Mouse (Mus musculus) C2C12 (cell line): ENCODE results near the gene 9130213A22Rik. TPM values are rescaled to one million over a fixed set of nuclear protein-coding genes. Genes with fewer than 3 reads are reported as not detected.

Experiments used
- H3K27me3 ChIP-seq: one replicate; pipeline ENCODE4 v1.6.1; 2011; ENCODE audit not compliant: control insufficient read depth, insufficient read depth, insufficient read length
- H3K36me3 ChIP-seq: one replicate; pipeline ENCODE4 v1.6.1; 2011; ENCODE audit not compliant: control insufficient read depth, insufficient read depth
- H3K4me3 ChIP-seq: one replicate; pipeline ENCODE4 v1.5.1; 2011; ENCODE audit warnings: mild to moderate bottlenecking, control low read depth; ENCODE audit not compliant: poor library complexity, insufficient read depth, severe bottlenecking
- H3K79me2 ChIP-seq: one replicate; pipeline ENCODE4 v1.6.1; 2011; ENCODE audit not compliant: control insufficient read depth, insufficient read depth
- H3K79me3 ChIP-seq: one replicate; pipeline ENCODE4 v1.6.1; 2011; ENCODE audit warnings: low read depth, control low read depth
- H3ac ChIP-seq: one replicate; pipeline ENCODE3; 2011; ENCODE audit warnings: low read depth; ENCODE audit not compliant: control insufficient read depth, insufficient read length
- CEBPB ChIP-seq: IDR thresholded peaks from one replicate; pipeline ENCODE4 v1.6.1; 2011; ENCODE audit warnings: low read depth, mild to moderate bottlenecking, control low read depth, moderate library complexity
- CTCF ChIP-seq: IDR thresholded peaks from one replicate; pipeline ENCODE4 v1.5.1; 2011; ENCODE audit not compliant: control insufficient read depth, insufficient read depth, insufficient read length
- FOSL1 ChIP-seq: IDR thresholded peaks from one replicate; pipeline ENCODE4 v1.8.0; 2011; ENCODE audit warnings: mild to moderate bottlenecking, low read length; ENCODE audit not compliant: poor library complexity, insufficient read depth, severe bottlenecking
- MAX ChIP-seq: IDR thresholded peaks from one replicate; pipeline ENCODE4 v1.6.1; 2011; ENCODE audit warnings: mild to moderate bottlenecking, control low read depth
- MYOD1 ChIP-seq: IDR thresholded peaks from one replicate; pipeline ENCODE4 v1.6.1; 2011; ENCODE audit warnings: low read depth; ENCODE audit not compliant: control insufficient read depth, insufficient read length
- MYOG ChIP-seq: IDR thresholded peaks from one replicate; pipeline ENCODE4 v1.6.1; 2011; ENCODE audit not compliant: control insufficient read depth, insufficient read length; ENCODE audit errors: extremely low read depth
- USF1 ChIP-seq: IDR thresholded peaks from one replicate; pipeline ENCODE4 v1.6.1; 2011; ENCODE audit warnings: low read depth, mild to moderate bottlenecking, control low read depth, moderate library complexity
- polyA plus RNA-seq: library from polyadenylated mRNA; unstranded; fragments of >200 nt; fragmentation: generic; extraction: Trizol; gene quantifications from one replicate; pipeline ENCODE4 v1.2.1, GENCODE M21; 2012; ENCODE audit warnings: missing spikeins

The 9130213A22Rik gene
- polyA plus RNA-seq, 1 experiment: 0.21 TPM

GRCm38 (mm10) chr11:69102403-69102725, 20.0 kb downstream of the 9130213A22Rik start:
- H3K36me3 ChIP-seq: peaks cover 45% of the 10 kb centered on the region
- TF ChIP-seq MYOD1 (no peak), FOSL1 (peak; percentile 86), CEBPB (no peak)

DNA sequence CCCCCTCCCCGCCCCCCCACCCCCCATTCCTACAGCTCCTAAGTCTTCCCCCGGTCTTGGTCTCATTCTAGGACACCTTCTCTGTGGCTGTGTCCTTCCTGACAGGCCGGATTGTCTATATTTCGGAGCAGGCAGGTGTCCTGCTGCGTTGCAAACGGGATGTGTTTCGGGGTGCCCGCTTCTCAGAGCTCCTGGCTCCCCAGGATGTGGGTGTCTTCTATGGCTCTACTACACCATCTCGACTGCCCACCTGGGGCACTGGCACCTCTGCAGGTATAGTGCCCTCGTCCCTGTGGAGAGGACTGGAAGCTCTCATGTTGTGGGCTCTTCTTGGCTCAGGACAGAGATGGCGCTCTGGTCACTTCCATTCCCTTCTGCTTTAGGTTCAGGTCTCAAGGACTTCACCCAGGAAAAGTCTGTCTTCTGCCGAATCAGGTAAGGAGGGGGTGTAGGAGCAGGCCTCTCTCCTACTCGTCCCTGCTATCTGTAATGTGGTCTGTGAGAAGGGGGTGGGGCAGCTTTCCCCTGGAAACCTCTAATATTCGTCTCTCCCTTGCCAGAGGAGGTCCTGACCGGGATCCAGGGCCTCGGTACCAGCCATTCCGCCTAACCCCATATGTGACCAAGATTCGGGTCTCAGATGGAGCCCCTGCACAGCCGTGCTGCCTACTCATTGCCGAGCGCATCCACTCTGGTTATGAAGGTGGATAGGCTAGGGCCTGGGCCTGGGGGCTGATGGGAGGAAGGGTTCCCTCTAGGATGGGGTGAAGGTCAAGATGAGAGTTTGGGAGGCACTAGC, 20.6 kb downstream of the 9130213A22Rik start:
- H3K79me2 ChIP-seq: peaks cover 25% of the 10 kb centered on the region
- H3K4me3 ChIP-seq: no peak overlapping the region
- no peaks in the 10 kb centered on the region for H3K27me3 ChIP-seq
- TF ChIP-seq CEBPB (no peak), MYOG (no peak)
- peak overlapping the region; percentile 5 for H3ac ChIP-seq
- H3K79me3 ChIP-seq: peaks cover 3% of the 10 kb centered on the region
- peaks cover 45% of the 10 kb centered on the region for H3K36me3 ChIP-seq

More at GRCm38 (mm10) chr11:69102403-69102725, 20.0 kb downstream of the 9130213A22Rik start:
- H3ac ChIP-seq: peak overlapping the region; percentile 21
- H3K4me3 ChIP-seq: no peak overlapping the region
- H3K27me3 ChIP-seq: no peaks in the 10 kb centered on the region
- H3K79me3 ChIP-seq: peaks cover 3% of the 10 kb centered on the region
- peaks cover 25% of the 10 kb centered on the region for H3K79me2 ChIP-seq

DNA sequence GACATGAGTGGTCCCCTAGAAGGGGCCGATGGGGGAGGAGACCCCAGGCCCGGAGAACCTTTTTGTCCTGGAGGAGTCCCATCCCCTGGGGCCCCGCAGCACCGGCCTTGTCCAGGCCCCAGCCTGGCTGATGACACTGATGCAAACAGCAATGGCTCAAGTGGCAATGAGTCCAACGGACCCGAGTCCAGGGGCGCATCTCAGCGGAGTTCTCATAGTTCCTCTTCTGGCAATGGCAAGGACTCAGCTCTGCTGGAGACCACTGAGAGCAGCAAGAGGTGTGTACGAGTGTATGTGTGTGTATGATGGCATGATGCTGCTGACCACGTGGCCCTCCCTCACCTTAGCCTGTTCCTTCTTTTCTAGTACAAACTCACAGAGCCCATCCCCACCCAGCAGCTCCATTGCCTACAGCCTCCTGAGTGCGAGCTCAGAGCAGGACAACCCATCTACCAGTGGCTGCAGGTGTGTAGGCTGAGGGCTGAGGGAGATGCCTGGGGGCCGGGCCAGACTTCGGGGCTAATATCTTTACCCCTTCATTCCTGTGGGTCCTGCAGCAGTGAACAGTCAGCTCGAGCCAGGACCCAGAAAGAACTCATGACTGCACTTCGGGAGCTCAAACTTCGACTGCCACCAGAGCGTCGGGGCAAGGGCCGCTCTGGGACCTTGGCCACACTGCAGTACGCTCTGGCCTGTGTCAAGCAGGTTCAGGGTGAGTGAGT, 21.6 kb downstream of the 9130213A22Rik start:
- TF ChIP-seq CTCF (no peak), MYOD1 (no peak), CEBPB (no peak), USF1 (no peak), MAX (no peak), MYOG (no peak), FOSL1 (no peak)
- H3K36me3 ChIP-seq: peaks cover 39% of the 10 kb centered on the region

GRCm38 (mm10) chr11:69099915-69100345, 22.5 kb downstream of the 9130213A22Rik start:
- Histone ChIP-seq H3K79me3 (peaks cover 3% of the 10 kb centered on the region), H3K36me3 (peaks cover 34% of the 10 kb centered on the region), H3K4me3 (peak overlapping the region; percentile 39), H3ac (peak overlapping the region; percentile 46), H3K27me3 (no peaks in the 10 kb centered on the region), H3K79me2 (peaks cover 25% of the 10 kb centered on the region)
- no peak for TF ChIP-seq MYOG
- no peak for TF ChIP-seq MYOD1
- no peak for TF ChIP-seq FOSL1
- no peak for TF ChIP-seq USF1
- TF ChIP-seq MAX: no peak
- no peak for TF ChIP-seq CEBPB
- TF ChIP-seq CTCF: no peak

More for the DNA sequence above, 21.6 kb downstream of the 9130213A22Rik start:
- no peaks in the 10 kb centered on the region for H3K27me3 ChIP-seq
- H3K79me3 ChIP-seq: peaks cover 3% of the 10 kb centered on the region
- no peak overlapping the region for H3K4me3 ChIP-seq
- H3K79me2 ChIP-seq: peaks cover 25% of the 10 kb centered on the region
- H3ac ChIP-seq: no peak overlapping the region

GRCm38 (mm10) chr11:69099177-69099914, 23.0 kb downstream of the 9130213A22Rik start:
- Histone ChIP-seq H3K4me3 (peak overlapping the region; percentile 39), H3K79me2 (peaks cover 25% of the 10 kb centered on the region), H3ac (peak overlapping the region; percentile 25), H3K79me3 (peaks cover 3% of the 10 kb centered on the region), H3K27me3 (no peaks in the 10 kb centered on the region), H3K36me3 (peaks cover 31% of the 10 kb centered on the region)
- TF ChIP-seq MYOD1 (no peak), MAX (peak; percentile 67), CEBPB (no peak), FOSL1 (no peak)

DNA sequence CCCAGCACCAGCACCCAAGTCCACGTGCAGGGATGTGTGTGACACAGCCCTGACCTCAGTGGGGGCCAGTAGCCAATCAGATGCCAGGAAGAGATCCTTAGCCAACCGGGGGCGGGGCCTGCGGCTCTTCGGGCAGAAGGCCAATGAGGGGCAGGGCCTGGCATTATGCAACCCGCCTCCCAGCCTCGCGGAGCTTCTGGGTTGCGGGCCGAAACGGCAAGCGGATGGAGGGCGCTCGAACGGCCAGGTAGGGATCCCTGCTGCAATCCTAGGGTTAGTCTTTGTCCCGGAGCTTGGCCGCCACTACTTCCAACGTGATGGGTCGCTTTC, 23.7 kb downstream of the 9130213A22Rik start:
- H3K27me3 ChIP-seq: no peaks in the 10 kb centered on the region

More for the DNA sequence above, 23.7 kb downstream of the 9130213A22Rik start:
- Histone ChIP-seq H3K36me3 (peaks cover 25% of the 10 kb centered on the region), H3ac (peak overlapping the region; percentile 25), H3K79me3 (peaks cover 3% of the 10 kb centered on the region), H3K4me3 (peak overlapping the region; percentile 39), H3K79me2 (peaks cover 25% of the 10 kb centered on the region)
- TF ChIP-seq MAX (peak; percentile 96), MYOG (no peak), CEBPB (peak; percentile 92), FOSL1 (no peak), CTCF (no peak), USF1 (peak; percentile 38), MYOD1 (no peak)
